Mouse (Mus musculus) thymus, postnatal 14 days (tissue): ENCODE results near the gene Gm7030.
"Not testable (repeated sequence)": the region's sequence is repeated elsewhere in the genome, so short reads cannot be mapped to it uniquely, and the experiment has no call there.

Source experiments
- DNase-seq: peaks from one replicate; pipeline ENCODE4 v3.0.0; 2021

The Gm7030 gene

GRCm38 (mm10) chr17:36135421-36136231 lies 6.4 kb upstream of the Gm7030 start:
- DNase-seq: not testable (repeated sequence)

GRCm38 (mm10) chr17:36131516-36132265 lies 2.5 kb upstream of the Gm7030 start:
- peak; percentile 68 for DNase-seq

- not testable (repeated sequence) for DNase-seq
Observed at GRCm38 (mm10) chr17:36128525-36128924, 700 bp downstream of the Gm7030 start.

- DNase-seq: not testable (repeated sequence)
Observed at GRCm38 (mm10) chr17:36124111-36124510, 5.1 kb downstream of the Gm7030 start.

- peak; percentile 84 for DNase-seq
Observed at GRCm38 (mm10) chr17:36121352-36122020, 7.7 kb downstream of the Gm7030 start, which contains the start of gene Gm19684. TSS of gene Gm19684 (plus strand) at chr17:36121678.

- DNase-seq: not testable (repeated sequence)
Observed at GRCm38 (mm10) chr17:36120839-36121238, 8.4 kb downstream of the Gm7030 start.

- DNase-seq: not testable (repeated sequence)
Observed at GRCm38 (mm10) chr17:36116545-36116944, 12.7 kb downstream of the Gm7030 start.

GRCm38 (mm10) chr17:36113979-36114593 lies 15.1 kb downstream of the Gm7030 start:
- DNase-seq: peak; percentile 70

GRCm38 (mm10) chr17:36111510-36111868 lies 17.7 kb downstream of the Gm7030 start:
- peak; percentile 74 for DNase-seq

GRCm38 (mm10) chr17:36110641-36111509 lies 18.4 kb downstream of the Gm7030 start:
- peak; percentile 60 for DNase-seq

- DNase-seq: not testable (repeated sequence)
Observed at GRCm38 (mm10) chr17:36110129-36110528, 19.1 kb downstream of the Gm7030 start.

- DNase-seq: not testable (repeated sequence)
Observed at GRCm38 (mm10) chr17:36102091-36102490, 27.1 kb downstream of the Gm7030 start.

GRCm38 (mm10) chr17:36099603-36100002 lies 29.6 kb downstream of the Gm7030 start:
- DNase-seq: not testable (repeated sequence)

GRCm38 (mm10) chr17:36093936-36094335 lies 35.3 kb downstream of the Gm7030 start:
- DNase-seq: no peak

- DNase-seq: not testable (repeated sequence)
Observed at GRCm38 (mm10) chr17:36092520-36092919, 36.7 kb downstream of the Gm7030 start.

GRCm38 (mm10) chr17:36091933-36092332 lies 37.3 kb downstream of the Gm7030 start:
- not testable (repeated sequence) for DNase-seq

- DNase-seq: peak; percentile 83
Observed at GRCm38 (mm10) chr17:36085976-36086375, 43.2 kb downstream of the Gm7030 start.

- DNase-seq: peak; percentile 56
Observed at GRCm38 (mm10) chr17:36083870-36084451, 45.3 kb downstream of the Gm7030 start.

- DNase-seq: peak; percentile 48
Observed at GRCm38 (mm10) chr17:36083266-36083869, 45.9 kb downstream of the Gm7030 start.

GRCm38 (mm10) chr17:36082519-36083232 lies 46.5 kb downstream of the Gm7030 start:
- DNase-seq: not testable (repeated sequence)
